ENCODE assay signal across 10 mouse cellular contexts in genomic region chr12:36317820-36318135, GRCm38 (mm10). TPM values are rescaled to one million over a fixed set of nuclear protein-coding genes. Genes with fewer than 3 reads are reported as not detected.
DNase-seq lines count a peak whose midpoint lies in the region; ATAC-seq and TF ChIP-seq lines count a peak whose summit lies in the region.
"Had no signal": no experiment of that assay in that cellular context is flagged by ENCODE, and none has a peak within 500 bp of the region (broad histone marks: within the 10 kb centered on the region; RNA-seq: fewer than 3 reads in every experiment).

No protein-coding gene starts in this region.

- H3K27me3 ChIP-seq in heart, embryonic 14.5 days (ENCODE audit: control insufficient read depth, insufficient read depth, low read length) = no peaks in the 10 kb centered on the region
- H3K27me3 ChIP-seq in forebrain, embryonic 10.5 days (ENCODE audit: poor library complexity, severe bottlenecking) = peaks cover 27% of the 10 kb centered on the region
- no peaks in the 10 kb centered on the region for H3K27me3 ChIP-seq in kidney, adult 2 months (replicated peaks; ENCODE audit: control insufficient read depth, insufficient read depth, low read length)
- no peaks in the 10 kb centered on the region for H3K27me3 ChIP-seq in midbrain, embryonic 13.5 days

- H3K27ac ChIP-seq in heart, embryonic 14.5 days (replicated peaks in 1 of 2; ENCODE audit: control insufficient read depth in 1 of 2, insufficient read depth in 1 of 2, low read depth in 2 of 2, low read length in 2 of 2) = no peak overlapping the region
- H3K27ac ChIP-seq in forebrain, embryonic 10.5 days = no peak overlapping the region
- H3K27ac ChIP-seq in kidney, adult 2 months (ENCODE audit: insufficient read depth, low read depth, low read length) = peak overlapping the region; percentile 48; the same call in 1 of the 2 replicates
- no peak overlapping the region for H3K27ac ChIP-seq in midbrain, embryonic 13.5 days
- H3K27ac ChIP-seq: liver, embryonic 15.5 days had no signal

- peak overlapping the region; percentile 91 for H3K4me2 ChIP-seq in heart, embryonic 14.5 days (ENCODE audit: low read length)
- peak overlapping the region; percentile 87 for H3K4me2 ChIP-seq in midbrain, embryonic 13.5 days (replicated peaks)

- TF ChIP-seq CTCF in kidney, adult 2 months (conservative IDR thresholded peaks at IDR 0.05; ENCODE audit: insufficient read depth, insufficient read length, low read depth, low read length) = no peak

- no peak for TF ChIP-seq POLR2A in kidney, adult 2 months (IDR thresholded peaks at IDR 0.05; ENCODE audit: low read depth, low read length)

- DNase-seq in heart, adult 8-10 months (ENCODE audit: low spot score) = no peak
- no peak for DNase-seq in forebrain, embryonic 10.5 days (ENCODE audit: extremely low spot score, low spot score)
- peak; percentile 68 for DNase-seq in kidney, adult 2 months
- no peak for DNase-seq in thymus, postnatal 25 days
- DNase-seq in right cerebral cortex, postnatal 25 days = no peak
- no peak for DNase-seq in urinary bladder, postnatal 36 days (ENCODE audit: low spot score in 2 of 2)

- H3K9ac ChIP-seq in heart, embryonic 14.5 days (ENCODE audit: low read length) = peak overlapping the region; percentile 67
- H3K9ac ChIP-seq in midbrain, embryonic 13.5 days (replicated peaks) = no peak overlapping the region
- H3K9ac ChIP-seq: liver, embryonic 15.5 days had no signal

- peak overlapping the region in 1 of 2 experiments; percentile 52; a peak in 2 of 4 replicates for H3K4me3 ChIP-seq in heart, embryonic 14.5 days (ENCODE audit: control insufficient read depth in 1 of 2, insufficient read depth in 1 of 2, low read depth in 1 of 2, low read length in 2 of 2)
- H3K4me3 ChIP-seq in forebrain, embryonic 10.5 days = peak overlapping the region; percentile 52; the same call in 1 of the 2 replicates
- H3K4me3 ChIP-seq in kidney, adult 2 months (ENCODE audit: insufficient read depth, low read depth, low read length) = no peak overlapping the region
- H3K4me3 ChIP-seq in midbrain, embryonic 13.5 days (replicated peaks) = no peak overlapping the region

- H3K4me1 ChIP-seq in heart, embryonic 14.5 days (ENCODE audit: control insufficient read depth in 2 of 2, insufficient read depth in 2 of 2, low read length in 2 of 2) = peaks cover 0 to 4% of the 10 kb centered on the region in 2 experiments; a peak in 1 of 4 replicates
- H3K4me1 ChIP-seq in forebrain, embryonic 10.5 days = peaks cover 56% of the 10 kb centered on the region
- H3K4me1 ChIP-seq in kidney, adult 2 months (ENCODE audit: control insufficient read depth, insufficient read depth, low read length) = no peaks in the 10 kb centered on the region
- peaks cover 23% of the 10 kb centered on the region for H3K4me1 ChIP-seq in midbrain, embryonic 13.5 days (replicated peaks)
- H3K4me1 ChIP-seq: liver, embryonic 15.5 days had no signal

- H3K36me3 ChIP-seq in heart, embryonic 14.5 days (ENCODE audit: control insufficient read depth, insufficient read depth, low read length) = no peaks in the 10 kb centered on the region
- H3K36me3 ChIP-seq in forebrain, embryonic 10.5 days (replicated peaks) = no peaks in the 10 kb centered on the region
- H3K36me3 ChIP-seq in kidney, adult 2 months (ENCODE audit: control insufficient read depth, insufficient read depth, low read length) = no peaks in the 10 kb centered on the region
- no peaks in the 10 kb centered on the region for H3K36me3 ChIP-seq in midbrain, embryonic 13.5 days
- H3K36me3 ChIP-seq: liver, embryonic 15.5 days had no signal

- no peak for ATAC-seq in heart, embryonic 14.5 days (ENCODE audit: insufficient number of reproducible peaks, insufficient read depth, low FRiP score, low read depth)
- ATAC-seq in midbrain, embryonic 13.5 days = no peak

- 23% methylated on average over 3 of the region's 3 CpGs for WGBS in heart, embryonic 14.5 days
- WGBS in forebrain, embryonic 10.5 days = 18% methylated on average over 3 of the region's 3 CpGs
- 12% methylated on average over 3 of the region's 3 CpGs for WGBS in kidney, adult 2 months
- WGBS in midbrain, embryonic 13.5 days = 26% methylated on average over 3 of the region's 3 CpGs

- no peaks in the 10 kb centered on the region for H3K9me3 ChIP-seq in heart, embryonic 14.5 days (ENCODE audit: control insufficient read depth, low read length)
- no peaks in the 10 kb centered on the region for H3K9me3 ChIP-seq in forebrain, embryonic 10.5 days
- H3K9me3 ChIP-seq in midbrain, embryonic 13.5 days = no peaks in the 10 kb centered on the region
- H3K9me3 ChIP-seq: liver, embryonic 15.5 days had no signal

RNA-seq across cellular contexts. Expression of gene Sostdc1, which starts 3.8 kb away (rescaled TPM):
- polyA plus RNA-seq in heart, embryonic 14.5 days (2014; fragmentation: Nextera tagmentation; extraction: Ambion mirVana) = 0.43 TPM in 1 of 2 replicates, not detected in the other
- total RNA-seq in heart, adult 8-10 months (2022) = under 1 TPM; 0.14 to 0.44 (median 0.30) TPM
- 10.2 and 11.4 TPM in 2 replicates for polyA plus RNA-seq in forebrain, embryonic 10.5 days (2016; fragmentation: Nextera tagmentation; extraction: Ambion mirVana)
- 63.5 and 64.7 TPM in 2 replicates for polyA plus RNA-seq in kidney, adult 2 months (2012; rRNA removed)
- polyA plus RNA-seq in midbrain, embryonic 13.5 days (2015; fragmentation: Nextera tagmentation; extraction: Ambion mirVana) = 3.0 and 4.6 TPM in 2 replicates
- polyA plus RNA-seq: C2C12 had no signal
